In genomic region chr8:71927779-71928178, GRCm38 (mm10) we compare ENCODE assay signal across 15 mouse cellular contexts.
"Had no signal": no experiment of that assay in that cellular context is flagged by ENCODE, and none has a peak within 500 bp of the region (broad histone marks: within the 10 kb centered on the region; RNA-seq: fewer than 3 reads in every experiment).

No protein-coding gene starts in this region.

- H3K9ac ChIP-seq: kidney, embryonic 15.5 days; limb, embryonic 13.5 days; liver, embryonic 13.5 days; lung, embryonic 14.5 days; midbrain, embryonic 13.5 days; neural tube, embryonic 15.5 days had no signal

- DNase-seq: kidney, adult 2 months; kidney, postnatal 14 days; layer of hippocampus, postnatal 36 days; left cerebral cortex, postnatal 4 days; liver, embryonic 13.5 days; lung, embryonic 14.5 days; lung, postnatal 10 days had no signal

- ATAC-seq: intestine, embryonic 16.5 days; midbrain, embryonic 13.5 days had no signal

- H3K9me3 ChIP-seq: kidney, embryonic 15.5 days; liver, embryonic 13.5 days; midbrain, embryonic 13.5 days; neural tube, embryonic 15.5 days had no signal

- H3K4me3 ChIP-seq: kidney, embryonic 15.5 days; limb, embryonic 13.5 days; liver, embryonic 13.5 days; midbrain, embryonic 13.5 days; myocyte; neural tube, embryonic 15.5 days had no signal

- H3K27ac ChIP-seq: kidney, embryonic 15.5 days; limb, embryonic 13.5 days; liver, embryonic 13.5 days; macrophage; midbrain, embryonic 13.5 days; neural tube, embryonic 15.5 days; stomach, postnatal 0 days had no signal

- H3K27me3 ChIP-seq: kidney, embryonic 15.5 days; limb, embryonic 13.5 days; liver, embryonic 13.5 days; midbrain, embryonic 13.5 days; neural tube, embryonic 15.5 days had no signal

- H3K4me2 ChIP-seq: kidney, embryonic 15.5 days; limb, embryonic 13.5 days; liver, embryonic 13.5 days; lung, embryonic 14.5 days; midbrain, embryonic 13.5 days; neural tube, embryonic 15.5 days had no signal
